Mouse (Mus musculus) fibroblast of lung, adult 2 months (primary cell): Measurements from ENCODE around the gene Erbb4.

Experiments used
- DNase-seq: peaks from one replicate; pipeline ENCODE4 v3.0.0-alpha.2; 2011; ENCODE audit warnings: low read depth

Gene Erbb4

DNA sequence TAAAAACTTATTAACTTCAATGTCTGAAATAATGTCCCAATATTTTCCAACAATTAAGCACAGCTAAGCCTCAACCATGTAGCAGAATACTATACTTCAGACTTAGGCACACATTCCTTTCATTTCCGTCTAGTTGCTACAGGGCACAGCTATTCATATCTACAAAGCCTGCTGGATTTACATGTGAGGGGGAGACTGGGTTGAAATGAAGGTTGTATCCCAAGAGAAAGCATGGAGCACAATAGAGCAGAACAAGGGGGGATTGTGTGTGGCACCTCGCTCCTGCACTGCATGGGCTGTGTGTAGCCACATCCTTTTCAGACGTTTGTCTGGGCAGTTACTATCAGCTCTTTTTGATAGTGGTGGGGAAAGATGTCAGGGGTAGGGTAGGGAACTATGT is 83.0 kb downstream of the Erbb4 start:
- DNase-seq = no peak

GRCm38 (mm10) chr1:69023157-69023925 is 84.5 kb downstream of the Erbb4 start:
- no peak for DNase-seq

- no peak for DNase-seq
Measured at GRCm38 (mm10) chr1:69009800-69010505, 97.9 kb downstream of the Erbb4 start.

- DNase-seq = no peak
Measured at GRCm38 (mm10) chr1:69001371-69001770, 106.5 kb downstream of the Erbb4 start.

DNA sequence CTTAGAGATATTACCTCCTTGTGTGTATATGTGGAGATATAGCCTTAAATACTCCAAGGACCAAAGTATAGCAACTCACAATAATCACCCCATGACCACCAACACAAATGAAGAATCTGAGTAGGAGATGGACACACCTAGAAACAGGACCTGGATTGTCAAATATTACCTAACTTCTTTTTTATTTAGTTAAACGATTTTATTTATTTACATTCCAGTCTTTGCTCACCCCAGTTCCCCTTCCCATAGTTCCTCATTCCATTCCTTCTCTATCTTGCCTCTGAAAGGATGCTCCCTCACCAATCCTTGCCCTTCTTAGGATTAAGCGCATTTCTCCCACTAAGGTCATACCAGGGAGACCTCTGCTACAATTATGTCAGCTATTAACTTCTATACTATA is 128.6 kb downstream of the Erbb4 start:
- DNase-seq = no peak

GRCm38 (mm10) chr1:68978571-68978970 is 129.3 kb downstream of the Erbb4 start:
- no peak for DNase-seq

DNA sequence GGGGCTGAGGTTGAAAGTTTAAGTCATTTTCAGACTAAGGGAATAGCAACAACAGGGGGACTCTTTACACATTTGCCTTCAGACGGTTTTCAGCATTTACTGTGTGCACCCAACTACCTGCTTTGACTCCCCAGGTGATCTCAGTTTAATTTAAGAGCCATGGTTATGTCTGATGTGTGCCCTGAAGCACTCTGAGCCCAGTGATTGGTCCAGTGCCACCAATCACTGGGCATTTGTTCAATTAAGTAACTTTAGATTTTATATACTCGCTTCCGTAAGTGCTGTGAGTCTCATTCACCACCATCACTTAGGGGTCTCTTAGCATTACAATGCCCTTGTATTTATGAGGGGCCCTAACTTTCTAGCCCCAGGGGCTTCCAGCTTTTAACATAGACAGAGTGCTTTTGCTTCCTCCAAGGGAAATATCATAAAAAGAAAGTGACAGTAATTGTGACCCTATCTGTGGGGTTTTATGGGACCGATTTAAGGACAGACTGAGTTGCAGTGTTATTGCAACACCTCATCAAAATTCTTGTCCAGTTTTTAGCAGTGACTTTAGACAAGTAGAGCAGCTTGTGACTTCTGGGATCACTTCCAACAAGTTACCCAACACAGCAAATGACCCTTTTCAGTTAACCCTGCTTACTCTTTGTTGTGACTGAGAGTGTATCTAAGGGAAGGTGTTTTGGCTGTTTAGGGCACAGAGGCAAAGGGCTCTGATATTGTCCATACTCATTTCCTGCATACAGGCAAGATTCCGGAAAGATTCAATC is 134.3 kb downstream of the Erbb4 start:
- DNase-seq = peak; percentile 14

DNA sequence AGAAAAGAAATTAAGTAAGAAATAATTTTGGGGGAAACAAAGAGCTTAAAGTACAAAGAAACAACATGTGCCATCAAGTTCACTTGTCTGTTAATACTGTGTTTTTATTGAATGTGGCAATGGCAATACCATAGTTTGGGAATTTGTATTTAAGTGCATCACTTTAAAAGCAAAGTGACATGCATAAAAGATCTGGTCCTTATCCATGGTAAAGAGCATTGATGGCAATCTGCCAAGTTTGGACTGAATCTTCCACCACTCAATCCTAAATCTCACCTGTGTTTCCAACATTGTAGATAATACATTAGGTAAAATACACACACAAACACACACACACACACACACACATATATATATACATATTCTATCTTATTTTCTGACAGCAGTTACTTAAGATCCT is 143.7 kb downstream of the Erbb4 start:
- no peak for DNase-seq

- DNase-seq = no peak
Measured at GRCm38 (mm10) chr1:68961365-68962116, 146.3 kb downstream of the Erbb4 start.

- DNase-seq = no peak
Measured at GRCm38 (mm10) chr1:68956766-68957533, 150.9 kb downstream of the Erbb4 start.

DNA sequence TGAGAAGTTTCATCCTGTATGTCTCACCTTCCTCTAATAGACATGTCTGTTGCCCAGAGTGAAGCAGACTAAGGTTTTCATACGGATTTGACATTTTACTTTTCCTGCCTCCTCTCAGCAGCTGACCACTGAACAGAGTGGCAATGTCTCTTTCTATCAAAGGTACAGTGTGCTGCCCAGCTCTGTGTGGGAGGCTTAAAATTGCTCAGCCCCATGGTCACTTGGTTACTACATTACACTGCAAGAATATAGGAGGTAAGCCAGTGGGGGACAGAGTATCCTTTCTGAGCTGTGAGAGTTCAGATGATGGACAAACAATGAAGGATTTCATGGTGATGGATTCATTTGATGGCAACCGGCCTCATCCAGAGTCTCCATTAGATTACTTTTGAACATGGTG is 152.4 kb downstream of the Erbb4 start:
- no peak for DNase-seq

DNA sequence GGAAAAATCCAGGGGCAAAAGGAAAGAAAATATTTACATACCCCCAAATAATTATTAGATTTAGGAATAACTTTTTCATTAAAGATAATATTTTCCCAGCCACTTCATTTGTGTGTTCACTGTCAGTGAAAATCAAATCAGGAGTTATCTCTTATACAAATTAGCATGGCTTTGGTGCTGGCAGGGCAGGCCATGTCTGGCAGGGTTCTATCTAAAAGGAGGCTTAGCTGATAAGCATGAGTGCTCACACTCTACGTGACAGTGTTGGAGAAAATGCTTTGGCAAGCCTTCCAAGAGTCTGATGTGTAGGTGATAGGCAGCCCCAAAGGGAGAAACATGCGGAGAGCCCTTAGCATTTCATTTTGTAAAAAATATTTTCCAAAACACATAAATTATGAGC is 164.7 kb downstream of the Erbb4 start:
- DNase-seq = no peak

DNA sequence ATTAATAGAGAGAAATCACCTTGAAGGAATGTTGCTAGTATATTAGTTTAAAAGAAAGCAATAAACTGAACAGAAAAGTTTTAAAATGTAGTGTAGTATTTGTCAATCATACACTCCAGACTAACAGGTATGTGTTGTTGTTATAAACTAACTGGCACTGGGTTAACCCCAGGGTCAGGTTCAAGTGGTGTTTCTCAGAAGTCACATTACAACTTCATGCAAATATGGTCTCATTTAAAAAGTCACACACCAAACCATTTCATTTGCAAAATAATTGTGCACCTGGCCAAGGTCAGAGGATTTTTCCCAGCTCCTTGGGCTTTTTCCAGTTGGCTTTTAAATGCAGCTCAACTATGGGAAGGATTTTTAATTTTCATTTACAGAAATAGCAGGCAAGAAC is 173.1 kb downstream of the Erbb4 start:
- DNase-seq = no peak

- DNase-seq = no peak
Measured at GRCm38 (mm10) chr1:68933330-68934065, 174.4 kb downstream of the Erbb4 start.

- no peak for DNase-seq
Measured at GRCm38 (mm10) chr1:68917828-68918227, 190.0 kb downstream of the Erbb4 start.

GRCm38 (mm10) chr1:68892041-68892440 is 215.8 kb downstream of the Erbb4 start:
- no peak for DNase-seq

DNA sequence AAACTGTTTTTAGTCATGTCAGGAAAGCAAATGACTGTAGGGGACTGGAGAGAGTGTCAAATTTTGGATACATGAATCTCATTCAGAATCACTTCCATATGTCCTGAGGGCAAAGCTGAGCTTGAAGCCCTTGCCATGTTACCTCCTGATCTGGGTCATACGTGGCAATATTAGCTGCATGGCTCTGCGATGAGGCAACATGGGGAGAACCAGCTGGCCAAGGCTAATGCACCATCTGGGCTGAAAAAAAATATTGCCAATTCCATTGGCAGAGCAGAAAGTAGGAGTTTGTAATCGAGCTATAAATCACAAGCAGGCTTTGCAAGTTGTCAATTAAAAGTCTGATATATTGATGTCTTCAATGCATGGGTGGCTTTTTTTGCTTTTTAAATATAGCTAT is 221.0 kb downstream of the Erbb4 start:
- DNase-seq = no peak

- no peak for DNase-seq
Measured at GRCm38 (mm10) chr1:68874954-68875353, 232.9 kb downstream of the Erbb4 start.

- no peak for DNase-seq
Measured at GRCm38 (mm10) chr1:68873635-68874020, 234.2 kb downstream of the Erbb4 start.

- DNase-seq = peak; percentile 34
Measured at GRCm38 (mm10) chr1:68872976-68873634, 234.8 kb downstream of the Erbb4 start.
